Comparison of ENCODE assay signal across 8 mouse cellular contexts in genomic region chr13:56422072-56422723, GRCm38 (mm10). TPM values are rescaled to one million over a fixed set of nuclear protein-coding genes. Genes with fewer than 3 reads are reported as not detected.
DNase-seq lines count a peak whose midpoint lies in the region; ATAC-seq lines count a peak whose summit lies in the region.

No protein-coding gene starts in this region.

- 19% methylated on average over 16 of the region's 16 CpGs for WGBS in heart, embryonic 11.5 days (ENCODE audit: insufficient replicate concordance)
- WGBS in limb, embryonic 15.5 days, result 9% methylated on average over 16 of the region's 16 CpGs

- no peak overlapping the region for H3K9ac ChIP-seq in heart, embryonic 11.5 days (ENCODE audit: low read depth, low read length)
- no peak overlapping the region for H3K9ac ChIP-seq in limb, embryonic 15.5 days

- peak; percentile 35 to 38 for DNase-seq in B cell, adult 2 months
- peak; percentile 64 for DNase-seq in adipocyte (ENCODE audit: low spot score)
- DNase-seq in embryo, embryonic 9.5 days (ENCODE audit: extremely low spot score), result peak; percentile 68
- peak; percentile 90 for DNase-seq in kidney, postnatal 10 days
- DNase-seq in ovary, postnatal 14 days (ENCODE audit: low spot score), result peak; percentile 75
- peak; percentile 73 to 78 for DNase-seq in urinary bladder, postnatal 36 days (ENCODE audit: low spot score in 2 of 2)

- H3K4me1 ChIP-seq in heart, embryonic 11.5 days (ENCODE audit: control insufficient read depth, insufficient read depth, low read length), result peaks cover 8% of the 10 kb centered on the region; the same call in 1 of the 2 replicates
- H3K4me1 ChIP-seq in limb, embryonic 15.5 days, result peaks cover 23% of the 10 kb centered on the region

- ATAC-seq in heart, embryonic 11.5 days (replicated peaks; ENCODE audit: insufficient number of reproducible peaks, low FRiP score, low TSS enrichment), result no peak
- ATAC-seq in limb, embryonic 15.5 days (ENCODE audit: insufficient number of reproducible peaks, low FRiP score, low TSS enrichment, low read depth), result no peak

- H3K4me3 ChIP-seq in heart, embryonic 11.5 days (ENCODE audit: low read depth, low read length), result no peak overlapping the region
- 0 out of 2 replicates have a peak overlapping the region, but pooled peaks have one; percentile 2 for H3K4me3 ChIP-seq in limb, embryonic 15.5 days

- no peak overlapping the region for H3K27ac ChIP-seq in heart, embryonic 11.5 days (ENCODE audit: low read depth, low read length)
- H3K27ac ChIP-seq in limb, embryonic 15.5 days, result peak overlapping the region; percentile 61; the same call in 1 of the 2 replicates

- peaks cover 16% of the 10 kb centered on the region for H3K27me3 ChIP-seq in heart, embryonic 11.5 days (ENCODE audit: control insufficient read depth, insufficient read depth, low read length)
- H3K27me3 ChIP-seq in limb, embryonic 15.5 days, result no peaks in the 10 kb centered on the region

- H3K9me3 ChIP-seq in heart, embryonic 11.5 days (replicated peaks; ENCODE audit: control insufficient read depth, low read length), result no peaks in the 10 kb centered on the region
- H3K9me3 ChIP-seq in limb, embryonic 15.5 days, result no peaks in the 10 kb centered on the region

- H3K36me3 ChIP-seq in heart, embryonic 11.5 days (ENCODE audit: control insufficient read depth, insufficient read depth, low read length), result no peaks in the 10 kb centered on the region
- no peaks in the 10 kb centered on the region for H3K36me3 ChIP-seq in limb, embryonic 15.5 days

- H3K4me2 ChIP-seq in heart, embryonic 11.5 days, result peak overlapping the region; percentile 29
- peak overlapping the region; percentile 28; the same call in 1 of the 2 replicates for H3K4me2 ChIP-seq in limb, embryonic 15.5 days

RNA-seq across cellular contexts. Expression of gene Gm3045, which starts 4.2 kb away (rescaled TPM):
- not detected in 2 replicates for polyA plus RNA-seq in heart, embryonic 11.5 days (2014; fragmentation: Nextera tagmentation; extraction: Ambion mirVana)
- polyA plus RNA-seq in limb, embryonic 15.5 days (2015; fragmentation: Nextera tagmentation; extraction: Ambion mirVana), result 0.10 and 0.19 TPM in 2 replicates

RNA-seq across cellular contexts. Expression of gene Slc25a48, which starts 16.0 kb away (rescaled TPM):
- 0.04 TPM in 1 of 2 replicates, not detected in the other for polyA plus RNA-seq in heart, embryonic 11.5 days (2014; fragmentation: Nextera tagmentation; extraction: Ambion mirVana)
- 2.1 and 2.4 TPM in 2 replicates for polyA plus RNA-seq in limb, embryonic 15.5 days (2015; fragmentation: Nextera tagmentation; extraction: Ambion mirVana)

RNA-seq across cellular contexts. Expression of gene Il9, which starts 59.8 kb away (rescaled TPM):
- polyA plus RNA-seq in heart, embryonic 11.5 days (2014; fragmentation: Nextera tagmentation; extraction: Ambion mirVana), result not detected in 2 replicates
- polyA plus RNA-seq in limb, embryonic 15.5 days (2015; fragmentation: Nextera tagmentation; extraction: Ambion mirVana), result not detected in 2 replicates

Comparison
In these comparisons a context has a peak if more than half of its experiments do, and no peak if none do; other contexts are left out.
1. DNase-seq: peak in every context shown above with its lines; median percentile 90 in kidney, postnatal 10 days; 76 in urinary bladder, postnatal 36 days; 75 in ovary, postnatal 14 days; 68 in embryo, embryonic 9.5 days; 64 in adipocyte; 36 in B cell, adult 2 months.